Mouse (Mus musculus) heart, adult 18-20 months (tissue): ENCODE results near the gene Gm11487. TPM values are rescaled to one million over a fixed set of nuclear protein-coding genes. Genes with fewer than 3 reads are reported as not detected.
"Not testable (repeated sequence)": the region's sequence is repeated elsewhere in the genome, so short reads cannot be mapped to it uniquely, and the experiment has no call there.

Experiments used
- DNase-seq, 2 experiments: peaks; one replicate each; pipeline ENCODE4 v3.0.0; 2021 to 2022; ENCODE audit warnings: mixed read lengths in 1 of 2
- long read RNA-seq, 2 experiments: library from polyadenylated mRNA; stranded (forward); transcript quantifications; one replicate each; pipeline ENCODE4 v2.0.0; 2021
- total RNA-seq, 2 experiments: library from RNA; stranded (reverse); gene quantifications; 2 replicates each; pipeline ENCODE4 v1.2.3; 2021

The Gm11487 gene
- total RNA-seq: not detected
- long read RNA-seq, experiment 1: 0 reads
- long read RNA-seq, experiment 2: 0 reads

- DNase-seq: not testable (repeated sequence)
Observed at GRCm38 (mm10) chr4:73404972-73405371, at the start of gene Gm11487. Gene Gm11487, minus strand, starts transcription at chr4:73405072.

GRCm38 (mm10) chr4:73444715-73445114 is 39.8 kb upstream of the Gm11487 start:
- no peak for DNase-seq

- DNase-seq: no peak
Observed at GRCm38 (mm10) chr4:73442568-73442967, 37.7 kb upstream of the Gm11487 start.

GRCm38 (mm10) chr4:73425903-73426302 is 21.0 kb upstream of the Gm11487 start:
- no peak for DNase-seq

DNA sequence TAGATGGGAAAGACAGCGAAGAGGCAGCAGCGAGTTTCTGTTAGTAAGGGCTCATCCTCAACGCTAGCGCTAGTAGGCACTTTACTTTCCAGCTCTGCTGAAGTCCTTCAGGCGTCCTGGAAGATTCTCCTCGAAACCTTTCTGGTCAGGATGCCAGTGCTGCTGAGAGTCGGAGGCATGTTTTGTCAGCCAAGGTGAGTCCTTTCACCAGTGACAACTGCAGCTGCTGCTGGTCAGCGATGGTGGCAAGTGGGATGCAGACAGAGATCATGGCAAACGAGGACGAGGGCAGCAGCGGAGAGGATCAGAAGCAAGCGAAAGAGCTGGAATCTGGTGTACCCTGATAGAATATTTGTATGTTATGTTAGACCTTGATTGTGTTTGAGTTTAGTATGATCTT is 18.2 kb upstream of the Gm11487 start:
- DNase-seq: no peak

- no peak for DNase-seq
Observed at GRCm38 (mm10) chr4:73366534-73366933, 38.3 kb downstream of the Gm11487 start.

Other genes with a start within 250 kb of the Gm11487 start
- not detected for gene Gm11238, start 202.8 kb upstream of the Gm11487 start, total RNA-seq
- not detected for gene Gm11237, start 217.9 kb upstream of the Gm11487 start, total RNA-seq
- gene Gm11236, start 233.0 kb upstream of the Gm11487 start, total RNA-seq: not detected